Mouse (Mus musculus): ENCODE measurements around the gene Metap1. TPM values are rescaled to one million over a fixed set of nuclear protein-coding genes. Genes with fewer than 3 reads are reported as not detected.

Gene Metap1
- polyA plus RNA-seq, 1 experiment = not detected

- TF ChIP-seq CTCF (IDR thresholded peaks at IDR 0.05; ENCODE audit: insufficient read depth, low read depth, low read length) (no peak), POLR2A (IDR thresholded peaks at IDR 0.05; ENCODE audit: insufficient read depth, low read depth, low read length) (no peak)
- Histone ChIP-seq H3K27ac (ENCODE audit: insufficient read depth, low read depth, low read length) (no peak within 1 kb of the TSS), H3K4me1 (ENCODE audit: control insufficient read depth, insufficient read depth, low read length) (no peaks in the 10 kb centered on the region), H3K4me3 (ENCODE audit: insufficient read depth, low read depth, low read length) (no peak within 1 kb of the TSS)
- 87% methylated on average over 6 of the region's 6 CpGs for WGBS
Measured at GRCm38 (mm10) chr3:138415121-138415690, 74.1 kb downstream of the Metap1 start, which contains the start of gene Adh4. Gene Adh4, plus strand, starts transcription at chr3:138415466.

DNA sequence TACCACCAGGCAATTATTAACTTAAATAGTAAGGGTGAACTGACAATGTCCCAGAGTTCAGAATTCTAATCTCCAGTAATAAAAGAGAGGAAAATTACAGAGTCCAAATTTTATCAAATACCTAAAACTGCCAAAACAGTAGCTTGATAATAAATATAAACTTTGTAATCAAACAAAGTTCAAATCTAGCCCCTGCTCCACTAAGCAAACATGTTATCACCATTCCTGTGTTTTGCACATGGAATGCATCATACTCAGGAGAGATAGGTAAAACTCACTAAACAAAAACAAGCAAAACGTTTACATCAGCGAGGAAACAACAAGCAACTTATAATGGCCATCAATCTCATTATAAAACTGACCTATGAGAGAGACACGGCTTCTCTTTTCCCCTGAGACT lies 79.1 kb downstream of the Metap1 start:
- no peak overlapping the region for H3K27ac ChIP-seq (ENCODE audit: insufficient read depth, low read depth, low read length)
- WGBS = 64% methylated on average over 3 of the region's 3 CpGs
- H3K4me1 ChIP-seq (ENCODE audit: control insufficient read depth, insufficient read depth, low read length) = no peaks in the 10 kb centered on the region
- TF ChIP-seq POLR2A (IDR thresholded peaks at IDR 0.05; ENCODE audit: insufficient read depth, low read depth, low read length) (no peak), CTCF (IDR thresholded peaks at IDR 0.05; ENCODE audit: insufficient read depth, low read depth, low read length) (no peak)
- H3K4me3 ChIP-seq (ENCODE audit: insufficient read depth, low read depth, low read length) = no peak overlapping the region

DNA sequence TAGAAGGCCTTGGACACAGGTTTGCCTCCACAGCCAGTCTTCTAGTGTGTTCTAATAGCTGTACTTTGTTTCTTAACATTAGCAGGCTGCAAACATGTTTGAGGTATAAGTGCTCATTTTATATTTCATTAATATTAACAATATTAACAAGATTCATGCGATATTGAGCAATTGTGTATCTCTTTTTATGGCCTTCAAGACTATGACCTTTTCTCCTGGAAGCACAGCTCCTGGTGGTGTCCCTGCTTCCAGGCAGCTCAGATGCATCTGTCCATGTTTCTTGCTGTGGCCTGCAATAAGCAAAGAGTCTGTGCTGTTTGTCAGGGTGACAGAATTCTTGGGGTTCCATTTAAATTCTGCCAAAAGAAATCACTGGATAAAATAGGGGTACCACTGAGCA lies 79.7 kb downstream of the Metap1 start:
- no peaks in the 10 kb centered on the region for H3K4me1 ChIP-seq (ENCODE audit: control insufficient read depth, insufficient read depth, low read length)
- no peak for TF ChIP-seq POLR2A (IDR thresholded peaks at IDR 0.05; ENCODE audit: insufficient read depth, low read depth, low read length)
- no peak for TF ChIP-seq CTCF (IDR thresholded peaks at IDR 0.05; ENCODE audit: insufficient read depth, low read depth, low read length)
- no peak overlapping the region for H3K27ac ChIP-seq (ENCODE audit: insufficient read depth, low read depth, low read length)
- WGBS = 100% methylated on average over 1 of the region's 1 CpGs
- no peak overlapping the region for H3K4me3 ChIP-seq (ENCODE audit: insufficient read depth, low read depth, low read length)

Other genes starting within 250 kb of the Metap1 start
- gene Adh1, start 228.5 kb downstream of the Metap1 start, polyA plus RNA-seq (2012; ENCODE audit: insufficient read depth, insufficient read length, low replicate concordance, missing spikeins) = not detected in 2 replicates
- not detected in 2 replicates for gene Adh6a, start 176.2 kb downstream of the Metap1 start, polyA plus RNA-seq (2012; ENCODE audit: insufficient read depth, insufficient read length, low replicate concordance, missing spikeins)
- not detected in 2 replicates for gene Adh6b, start 147.7 kb downstream of the Metap1 start, polyA plus RNA-seq (2012; ENCODE audit: insufficient read depth, insufficient read length, low replicate concordance, missing spikeins)
- not detected in 2 replicates for gene Adh4, start 74.0 kb downstream of the Metap1 start, polyA plus RNA-seq (2012; ENCODE audit: insufficient read depth, insufficient read length, low replicate concordance, missing spikeins)
- not detected in 2 replicates for gene Adh5, start 46.4 kb downstream of the Metap1 start, polyA plus RNA-seq (2012; ENCODE audit: insufficient read depth, insufficient read length, low replicate concordance, missing spikeins)
- 280 TPM in 1 of 2 replicates, not detected in the other for gene Eif4e, start 36.7 kb upstream of the Metap1 start, polyA plus RNA-seq (2012; ENCODE audit: insufficient read depth, insufficient read length, low replicate concordance, missing spikeins)